Mouse (Mus musculus): ENCODE results near the gene Brix1. TPM values are rescaled to one million over a fixed set of nuclear protein-coding genes. Genes with fewer than 3 reads are reported as not detected.

Brix1 gene
- polyA plus RNA-seq, 1 experiment from 2014 or later: 123 TPM

- H3K27me3 ChIP-seq: no peaks in the 10 kb centered on the region
- 92% methylated on average over 11 of the region's 11 CpGs for WGBS
These were observed 10.2 kb upstream of the Brix1 start for GRCm38 (mm10) chr15:10495944-10496343.

GRCm38 (mm10) chr15:10490101-10490500 is 4.4 kb upstream of the Brix1 start:
- Histone ChIP-seq H3K27me3 (no peaks in the 10 kb centered on the region), H3K4me1 (peaks cover 18% of the 10 kb centered on the region), H3K4me3 (no peak overlapping the region), H3K36me3 (peaks cover 24% of the 10 kb centered on the region), H3K4me2 (no peak overlapping the region), H3K27ac (no peak overlapping the region), H3K9me3 (no peaks in the 10 kb centered on the region), H3K9ac (no peak overlapping the region)
- no peak for ATAC-seq (ENCODE audit: insufficient number of reproducible peaks, insufficient read depth, low FRiP score, low TSS enrichment, low read depth)
- WGBS: 64% methylated on average over 5 of the region's 5 CpGs

More at GRCm38 (mm10) chr15:10495944-10496343, 10.2 kb upstream of the Brix1 start:
- no peak overlapping the region for H3K27ac ChIP-seq
- no peak overlapping the region for H3K9ac ChIP-seq
- H3K36me3 ChIP-seq: peaks cover 31% of the 10 kb centered on the region
- no peaks in the 10 kb centered on the region for H3K9me3 ChIP-seq
- no peak overlapping the region for H3K4me3 ChIP-seq
- H3K4me1 ChIP-seq: no peaks in the 10 kb centered on the region
- H3K4me2 ChIP-seq: no peak overlapping the region
- ATAC-seq (ENCODE audit: insufficient number of reproducible peaks, insufficient read depth, low FRiP score, low TSS enrichment, low read depth): no peak

GRCm38 (mm10) chr15:10487246-10487645 is 1.5 kb upstream of the Brix1 start:
- Histone ChIP-seq H3K9me3 (no peaks in the 10 kb centered on the region), H3K27ac (no peak overlapping the region), H3K4me3 (peak overlapping the region; percentile 85), H3K9ac (no peak overlapping the region), H3K4me2 (peak overlapping the region; percentile 83), H3K36me3 (peaks cover 17% of the 10 kb centered on the region), H3K27me3 (no peaks in the 10 kb centered on the region), H3K4me1 (peaks cover 27% of the 10 kb centered on the region)
- ATAC-seq (ENCODE audit: insufficient number of reproducible peaks, insufficient read depth, low FRiP score, low TSS enrichment, low read depth): no peak
- 58% methylated on average over 2 of the region's 2 CpGs for WGBS

- Histone ChIP-seq H3K9me3 (no peaks in the 10 kb centered on the region), H3K27me3 (no peaks in the 10 kb centered on the region), H3K4me2 (peak overlapping the region; percentile 83), H3K36me3 (peaks cover 18% of the 10 kb centered on the region), H3K27ac (peak overlapping the region; percentile 73), H3K9ac (peak overlapping the region; percentile 91), H3K4me1 (peaks cover 27% of the 10 kb centered on the region), H3K4me3 (peak overlapping the region; percentile 85)
- ATAC-seq (ENCODE audit: insufficient number of reproducible peaks, insufficient read depth, low FRiP score, low TSS enrichment, low read depth): 0 out of 2 replicates have a peak, but pooled peaks have one; percentile 48
- WGBS: 1% methylated on average over 18 of the region's 18 CpGs
These were observed 655 bp upstream of the Brix1 start for GRCm38 (mm10) chr15:10486365-10486839.

- no peaks in the 10 kb centered on the region for H3K27me3 ChIP-seq
- WGBS: 17% methylated on average over 3 of the region's 3 CpGs
- H3K4me3 ChIP-seq: peak overlapping the region; percentile 84
- no peak overlapping the region for H3K27ac ChIP-seq
- no peak for ATAC-seq (ENCODE audit: insufficient number of reproducible peaks, insufficient read depth, low FRiP score, low TSS enrichment, low read depth)
- peaks cover 7% of the 10 kb centered on the region; the same call in 1 of the 2 replicates for H3K4me1 ChIP-seq
- peak overlapping the region; percentile 86 for H3K4me2 ChIP-seq
- peak overlapping the region; percentile 87 for H3K9ac ChIP-seq
- H3K9me3 ChIP-seq: no peaks in the 10 kb centered on the region
- peaks cover 15% of the 10 kb centered on the region for H3K36me3 ChIP-seq
These were observed 14.8 kb downstream of the Brix1 start for GRCm38 (mm10) chr15:10470941-10471340.

- H3K9me3 ChIP-seq: no peaks in the 10 kb centered on the region
- peak within 1 kb of the TSS; percentile 80 for H3K27ac ChIP-seq
- ATAC-seq (ENCODE audit: insufficient number of reproducible peaks, insufficient read depth, low FRiP score, low TSS enrichment, low read depth): peak; percentile 94
- peak within 1 kb of the TSS; percentile 86 for H3K4me2 ChIP-seq
- H3K27me3 ChIP-seq: no peaks in the 10 kb centered on the region
- peak within 1 kb of the TSS; percentile 84 for H3K4me3 ChIP-seq
- peaks cover 8% of the 10 kb centered on the region for H3K36me3 ChIP-seq
- under 1% methylated on average over 77 of the region's 87 CpGs for WGBS
- peaks cover 7% of the 10 kb centered on the region; the same call in 1 of the 2 replicates for H3K4me1 ChIP-seq
- H3K9ac ChIP-seq: peak within 1 kb of the TSS; percentile 87
These were observed 15.5 kb downstream of the Brix1 start, which contains the start of gene Dnajc21 for GRCm38 (mm10) chr15:10470151-10470831. TSS of gene Dnajc21 (minus strand) at chr15:10470516.

- Histone ChIP-seq H3K4me3 (peak overlapping the region; percentile 84), H3K27me3 (no peaks in the 10 kb centered on the region), H3K9me3 (no peaks in the 10 kb centered on the region), H3K36me3 (peaks cover 5% of the 10 kb centered on the region; the same call in 1 of the 2 replicates), H3K9ac (peak overlapping the region; percentile 87), H3K4me1 (peaks cover 7% of the 10 kb centered on the region; the same call in 1 of the 2 replicates), H3K27ac (peak overlapping the region; percentile 80), H3K4me2 (peak overlapping the region; percentile 86)
- ATAC-seq (ENCODE audit: insufficient number of reproducible peaks, insufficient read depth, low FRiP score, low TSS enrichment, low read depth): no peak; the same call in 1 of the 2 replicates
- WGBS: under 1% methylated on average over 38 of the region's 40 CpGs
These were observed 16.1 kb downstream of the Brix1 start for GRCm38 (mm10) chr15:10469641-10470150.

- H3K4me3 ChIP-seq: 0 out of 2 replicates have a peak overlapping the region, but pooled peaks have one; percentile 84
- no peak for ATAC-seq (ENCODE audit: insufficient number of reproducible peaks, insufficient read depth, low FRiP score, low TSS enrichment, low read depth)
These were observed 17.0 kb downstream of the Brix1 start for GRCm38 (mm10) chr15:10468761-10469160.

GRCm38 (mm10) chr15:10464678-10465077 is 21.1 kb downstream of the Brix1 start:
- Histone ChIP-seq H3K9me3 (no peaks in the 10 kb centered on the region), H3K4me1 (peaks cover 4% of the 10 kb centered on the region; the same call in 1 of the 2 replicates), H3K36me3 (peaks cover 25% of the 10 kb centered on the region), H3K27me3 (no peaks in the 10 kb centered on the region), H3K4me3 (no peak overlapping the region), H3K4me2 (no peak overlapping the region), H3K9ac (no peak overlapping the region), H3K27ac (no peak overlapping the region)
- no peak for ATAC-seq (ENCODE audit: insufficient number of reproducible peaks, insufficient read depth, low FRiP score, low TSS enrichment, low read depth)
- 93% methylated on average over 3 of the region's 3 CpGs for WGBS

More at GRCm38 (mm10) chr15:10468761-10469160, 17.0 kb downstream of the Brix1 start:
- Histone ChIP-seq H3K9me3 (no peaks in the 10 kb centered on the region), H3K36me3 (no peaks in the 10 kb centered on the region), H3K27me3 (no peaks in the 10 kb centered on the region), H3K27ac (no peak overlapping the region), H3K9ac (no peak overlapping the region), H3K4me1 (peaks cover 7% of the 10 kb centered on the region; the same call in 1 of the 2 replicates), H3K4me2 (peak overlapping the region; percentile 86)
- WGBS: 87% methylated on average over 3 of the region's 3 CpGs

GRCm38 (mm10) chr15:10463555-10463954 is 22.2 kb downstream of the Brix1 start:
- Histone ChIP-seq H3K4me3 (no peak overlapping the region), H3K27me3 (no peaks in the 10 kb centered on the region), H3K4me1 (no peaks in the 10 kb centered on the region; the same call in 1 of the 2 replicates), H3K9ac (no peak overlapping the region), H3K4me2 (no peak overlapping the region), H3K9me3 (no peaks in the 10 kb centered on the region), H3K27ac (no peak overlapping the region), H3K36me3 (peaks cover 34% of the 10 kb centered on the region)
- no peak for ATAC-seq (ENCODE audit: insufficient number of reproducible peaks, insufficient read depth, low FRiP score, low TSS enrichment, low read depth)
- 60% methylated on average over 5 of the region's 5 CpGs for WGBS

- 85% methylated on average over 12 of the region's 12 CpGs for WGBS
- Histone ChIP-seq H3K36me3 (peaks cover 53% of the 10 kb centered on the region), H3K27me3 (no peaks in the 10 kb centered on the region), H3K9me3 (no peaks in the 10 kb centered on the region), H3K9ac (no peak overlapping the region), H3K4me2 (no peak overlapping the region), H3K27ac (no peak overlapping the region), H3K4me3 (no peak overlapping the region), H3K4me1 (no peaks in the 10 kb centered on the region)
- no peak for ATAC-seq (ENCODE audit: insufficient number of reproducible peaks, insufficient read depth, low FRiP score, low TSS enrichment, low read depth)
These were observed 24.8 kb downstream of the Brix1 start for GRCm38 (mm10) chr15:10460986-10461385.
